Mouse (Mus musculus) small intestine, adult 2 months (tissue): Measurements from ENCODE around the gene Slc5a3.

Experiments used
- CTCF ChIP-seq: fragments of 200-500 bp; IDR thresholded peaks from 2 replicates; pipeline ENCODE4 v1.5.1; 2012; ENCODE audit warnings: low read depth, mild to moderate bottlenecking, control low read depth, inconsistent platforms, low read length, moderate library complexity, mixed read lengths; ENCODE audit not compliant: insufficient replicate concordance, insufficient read length; ENCODE audit errors: extremely low read depth
- POLR2A ChIP-seq: fragments of 200-500 bp; IDR thresholded peaks from 2 replicates; pipeline ENCODE4 v1.6.1; 2012; ENCODE audit warnings: low read depth, mild to moderate bottlenecking, control low read depth, inconsistent platforms, low read length, moderate library complexity

- no peak for TF ChIP-seq CTCF
- no peak for TF ChIP-seq POLR2A
Measured at GRCm38 (mm10) chr16:92136275-92136674, 78.2 kb downstream of the Slc5a3 start.
